21 mouse cellular contexts compared by ENCODE assay signal in the genomic region with DNA sequence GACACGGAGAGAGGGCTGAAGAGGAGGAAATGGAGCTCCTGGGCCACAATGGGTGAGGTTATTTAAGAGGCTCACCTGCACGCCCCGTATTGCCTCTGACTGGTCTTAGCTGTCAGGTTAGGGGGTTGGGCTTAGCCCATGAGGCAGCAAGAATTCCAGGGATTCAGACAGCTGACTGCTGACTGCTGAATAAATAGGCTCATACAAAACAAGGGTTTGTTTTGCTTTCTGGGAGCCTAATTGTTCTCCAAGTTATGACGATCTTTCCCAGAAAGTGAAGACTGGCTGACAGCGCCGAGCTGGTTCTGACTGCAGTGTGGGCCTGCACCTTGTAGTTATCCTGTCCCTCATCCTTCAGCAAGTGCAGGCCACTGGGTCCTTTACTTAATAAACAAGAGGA.
A peak's percentile ranks its signal among the peaks of the same experiment; 100 is the strongest.
DNase-seq lines count a peak whose midpoint lies in the region; ATAC-seq and TF ChIP-seq lines count a peak whose summit lies in the region.
"Had no signal": no experiment of that assay in that cellular context is flagged by ENCODE, and none has a peak within 500 bp of the region (broad histone marks: within the 10 kb centered on the region; RNA-seq: fewer than 3 reads in every experiment).

No protein-coding gene starts in this region.

- no peak for TF ChIP-seq CTCF in forebrain, postnatal 0 days (IDR thresholded peaks at IDR 0.05; ENCODE audit: low read depth)

- H3K27ac ChIP-seq in forebrain, embryonic 10.5 days, result 0 out of 2 replicates have a peak overlapping the region, but pooled peaks have one; percentile 5
- H3K27ac ChIP-seq in forebrain, postnatal 0 days (ENCODE audit: low read depth, low read length), result no peak overlapping the region
- H3K27ac ChIP-seq in hindbrain, embryonic 14.5 days, result 0 out of 2 replicates have a peak overlapping the region, but pooled peaks have one; percentile 38
- no peak overlapping the region for H3K27ac ChIP-seq in hindbrain, embryonic 11.5 days (ENCODE audit: low read depth, low read length)
- H3K27ac ChIP-seq: embryonic facial prominence, embryonic 12.5 days; forebrain, embryonic 12.5 days; midbrain, embryonic 12.5 days had no signal

- no peak for DNase-seq in forebrain, embryonic 10.5 days (ENCODE audit: extremely low spot score, low spot score)
- no peak for DNase-seq in forebrain, postnatal 0 days
- no peak for DNase-seq in hindbrain, embryonic 14.5 days (ENCODE audit: low spot score)
- no peak for DNase-seq in hindbrain, embryonic 11.5 days (ENCODE audit: low spot score)
- DNase-seq in layer of hippocampus, adult 9-11 months, result peak; percentile 12
- DNase-seq in layer of hippocampus, adult 8-10 months (ENCODE audit: low spot score in 2 of 2), result no peak
- DNase-seq in frontal cortex, postnatal 25 days (ENCODE audit: low spot score in 2 of 2), result no peak
- DNase-seq: adrenal gland, postnatal 25 days; cerebellum, adult 11 months; cerebellum, postnatal 10 days; heart, postnatal 4 days; kidney, adult 18-20 months; kidney, postnatal 14 days; lung, postnatal 14 days; thymus, adult 2 months; thymus, postnatal 4 days had no signal

- no peak overlapping the region for H3K9ac ChIP-seq in forebrain, postnatal 0 days
- no peak overlapping the region for H3K9ac ChIP-seq in hindbrain, embryonic 14.5 days
- H3K9ac ChIP-seq in hindbrain, embryonic 11.5 days (ENCODE audit: low read depth, low read length), result no peak overlapping the region
- H3K9ac ChIP-seq: embryonic facial prominence, embryonic 12.5 days; forebrain, embryonic 12.5 days; midbrain, embryonic 12.5 days had no signal

- H3K36me3 ChIP-seq in forebrain, embryonic 10.5 days (replicated peaks), result no peaks in the 10 kb centered on the region; the same call in 1 of the 2 replicates
- no peaks in the 10 kb centered on the region for H3K36me3 ChIP-seq in forebrain, postnatal 0 days (ENCODE audit: insufficient read depth)
- no peaks in the 10 kb centered on the region for H3K36me3 ChIP-seq in hindbrain, embryonic 14.5 days (replicated peaks; ENCODE audit: control insufficient read depth, insufficient read depth)
- H3K36me3 ChIP-seq in hindbrain, embryonic 11.5 days (ENCODE audit: control insufficient read depth, insufficient read depth, low read length), result 0 out of 2 replicates have a peak, but pooled peaks cover 3% of the 10 kb centered on the region
- H3K36me3 ChIP-seq: forebrain, embryonic 12.5 days had no signal

- H3K4me3 ChIP-seq in forebrain, embryonic 10.5 days, result no peak overlapping the region
- no peak overlapping the region for H3K4me3 ChIP-seq in forebrain, postnatal 0 days (ENCODE audit: low read depth, low read length)
- H3K4me3 ChIP-seq in hindbrain, embryonic 14.5 days (replicated peaks; ENCODE audit: low read length), result no peak overlapping the region
- no peak overlapping the region for H3K4me3 ChIP-seq in hindbrain, embryonic 11.5 days (ENCODE audit: low read depth, low read length)
- H3K4me3 ChIP-seq: embryonic facial prominence, embryonic 12.5 days; forebrain, embryonic 12.5 days; midbrain, embryonic 12.5 days had no signal

- 78% methylated on average over 6 of the region's 6 CpGs for WGBS in forebrain, embryonic 10.5 days
- 65% methylated on average over 6 of the region's 6 CpGs for WGBS in forebrain, postnatal 0 days
- 75% methylated on average over 6 of the region's 6 CpGs for WGBS in hindbrain, embryonic 14.5 days
- WGBS in hindbrain, embryonic 11.5 days, result 74% methylated on average over 6 of the region's 6 CpGs

- H3K4me1 ChIP-seq in forebrain, embryonic 10.5 days, result 0 out of 2 replicates have a peak, but pooled peaks cover 8% of the 10 kb centered on the region
- 0 out of 2 replicates have a peak, but pooled peaks cover under 1% of the 10 kb centered on the region for H3K4me1 ChIP-seq in forebrain, postnatal 0 days (ENCODE audit: insufficient read depth)
- H3K4me1 ChIP-seq in hindbrain, embryonic 14.5 days (replicated peaks; ENCODE audit: control insufficient read depth, insufficient read depth, low read length), result peaks cover 15% of the 10 kb centered on the region
- H3K4me1 ChIP-seq in hindbrain, embryonic 11.5 days (replicated peaks; ENCODE audit: control insufficient read depth, insufficient read depth, low read length), result no peaks in the 10 kb centered on the region

- no peaks in the 10 kb centered on the region for H3K9me3 ChIP-seq in forebrain, embryonic 10.5 days
- H3K9me3 ChIP-seq in forebrain, postnatal 0 days (ENCODE audit: low read length), result no peaks in the 10 kb centered on the region
- H3K9me3 ChIP-seq in hindbrain, embryonic 14.5 days (ENCODE audit: control insufficient read depth, low read length), result no peaks in the 10 kb centered on the region
- no peaks in the 10 kb centered on the region for H3K9me3 ChIP-seq in hindbrain, embryonic 11.5 days (ENCODE audit: control insufficient read depth, low read length)
- H3K9me3 ChIP-seq: embryonic facial prominence, embryonic 12.5 days; forebrain, embryonic 12.5 days; midbrain, embryonic 12.5 days had no signal

- no peak overlapping the region for H3K4me2 ChIP-seq in forebrain, postnatal 0 days (ENCODE audit: low read depth)
- H3K4me2 ChIP-seq in hindbrain, embryonic 14.5 days (replicated peaks), result no peak overlapping the region
- H3K4me2 ChIP-seq in hindbrain, embryonic 11.5 days (replicated peaks; ENCODE audit: low read depth, low read length), result no peak overlapping the region
- H3K4me2 ChIP-seq: embryonic facial prominence, embryonic 12.5 days; forebrain, embryonic 12.5 days; midbrain, embryonic 12.5 days had no signal

- no peak for ATAC-seq in forebrain, postnatal 0 days
- ATAC-seq in hindbrain, embryonic 14.5 days (ENCODE audit: low FRiP score), result no peak
- no peak for ATAC-seq in hindbrain, embryonic 11.5 days (ENCODE audit: low FRiP score)
- ATAC-seq: CD4-positive, CD25-positive, alpha-beta regulatory T cell, adult 4 months; inflammation-experienced regulatory T-cells, adult 6 months had no signal

- no peaks in the 10 kb centered on the region for H3K27me3 ChIP-seq in forebrain, embryonic 10.5 days (ENCODE audit: poor library complexity, severe bottlenecking)
- no peaks in the 10 kb centered on the region for H3K27me3 ChIP-seq in forebrain, postnatal 0 days (ENCODE audit: insufficient read depth, low read length)
- H3K27me3 ChIP-seq in hindbrain, embryonic 14.5 days (ENCODE audit: control insufficient read depth, insufficient read depth, low read length), result no peaks in the 10 kb centered on the region
- no peaks in the 10 kb centered on the region for H3K27me3 ChIP-seq in hindbrain, embryonic 11.5 days (ENCODE audit: control insufficient read depth, insufficient read depth, low read length)
- H3K27me3 ChIP-seq: embryonic facial prominence, embryonic 12.5 days; forebrain, embryonic 12.5 days; midbrain, embryonic 12.5 days had no signal

Comparison
In these comparisons a context has a peak if more than half of its experiments do, and no peak if none do; other contexts are left out.
1. H3K27ac ChIP-seq: peak in forebrain, embryonic 10.5 days (single experiment) and hindbrain, embryonic 14.5 days (single experiment); none in forebrain, postnatal 0 days (single experiment) and hindbrain, embryonic 11.5 days (single experiment).